Mouse (Mus musculus): ENCODE results near the gene Clmn. TPM values are rescaled to one million over a fixed set of nuclear protein-coding genes. Genes with fewer than 3 reads are reported as not detected.

The Clmn gene
- polyA plus RNA-seq, 1 experiment from 2014 or later = 1.5 TPM

DNA sequence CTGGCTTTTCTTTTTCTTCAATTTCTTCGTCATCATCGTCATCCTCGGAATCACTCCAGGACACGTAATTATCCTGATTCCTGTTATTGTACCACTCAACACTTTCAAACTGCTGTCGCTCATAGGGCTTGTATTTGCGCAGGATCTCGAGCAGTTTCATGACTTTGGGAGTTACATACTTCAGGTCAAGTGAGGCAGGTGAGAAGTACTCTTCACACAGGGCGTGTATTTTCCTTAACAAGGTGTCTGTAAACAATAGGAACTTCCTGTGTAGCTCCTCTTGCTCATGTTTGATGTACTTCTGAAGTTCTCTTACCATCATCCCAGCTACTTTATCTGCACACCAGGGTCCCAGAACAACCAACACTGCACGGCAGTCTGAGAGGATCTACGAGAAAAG lies 142.8 kb downstream of the Clmn start:
- Histone ChIP-seq H3K27ac (ENCODE audit: low read depth, low read length) (no peak overlapping the region), H3K4me1 (replicated peaks; ENCODE audit: control insufficient read depth, insufficient read depth, low read length) (no peaks in the 10 kb centered on the region), H3K4me3 (ENCODE audit: low read depth, low read length) (no peak overlapping the region), H3K36me3 (ENCODE audit: control insufficient read depth, insufficient read depth, low read length) (peaks cover 9% of the 10 kb centered on the region; the same call in 1 of the 2 replicates), H3K27me3 (replicated peaks; ENCODE audit: control insufficient read depth, insufficient read depth, low read length) (no peaks in the 10 kb centered on the region), H3K9me3 (ENCODE audit: control insufficient read depth, low read length) (no peaks in the 10 kb centered on the region), H3K4me2 (no peak overlapping the region), H3K9ac (ENCODE audit: low read depth, low read length) (no peak overlapping the region)
- no peak for ATAC-seq (replicated peaks; ENCODE audit: low FRiP score)
- no peak for DNase-seq (ENCODE audit: low spot score)
- WGBS = 94% methylated on average over 10 of the region's 10 CpGs

DNA sequence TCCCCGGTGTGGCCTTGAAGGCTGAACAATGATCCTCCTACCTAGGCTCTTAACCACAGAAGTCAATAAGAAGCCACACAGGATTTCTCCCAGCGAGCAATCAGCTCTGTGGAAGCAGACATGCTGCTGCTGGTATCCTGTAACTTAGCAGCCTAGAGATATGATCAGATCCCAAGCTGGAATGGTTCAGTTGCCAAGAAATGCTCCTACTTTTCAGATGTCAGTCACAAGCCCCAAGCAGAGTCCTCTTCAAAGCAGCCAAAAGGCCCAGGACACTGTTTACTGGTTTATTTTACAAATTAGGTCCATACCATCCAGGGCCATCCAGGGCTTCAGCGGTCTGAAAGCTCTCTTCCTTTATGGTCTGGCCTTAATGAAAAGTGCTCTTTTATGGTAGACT lies 143.9 kb downstream of the Clmn start:
- H3K9ac ChIP-seq (ENCODE audit: low read depth, low read length) = no peak overlapping the region
- WGBS = 82% methylated on average over 3 of the region's 3 CpGs

DNA sequence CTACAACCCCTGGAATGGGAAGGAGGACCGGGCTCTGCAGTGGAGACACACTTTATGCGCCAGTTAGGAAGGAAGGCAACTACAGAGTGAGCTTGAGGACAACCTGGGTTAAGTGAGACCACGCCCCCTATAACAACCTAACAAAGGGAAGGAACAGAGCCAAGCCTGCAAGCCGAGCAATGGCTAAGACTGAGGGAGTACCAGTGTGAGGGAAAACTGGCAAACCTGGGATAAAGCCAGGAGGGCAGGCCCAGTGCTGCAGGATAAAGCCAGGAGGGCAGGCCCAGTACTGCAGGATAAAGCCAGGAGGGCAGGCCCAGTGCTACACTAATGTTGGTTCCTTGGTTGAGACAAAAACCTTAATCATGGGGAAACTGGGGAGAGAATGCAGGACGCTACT lies 145.9 kb downstream of the Clmn start:
- peaks cover 18% of the 10 kb centered on the region; the same call in 1 of the 2 replicates for H3K36me3 ChIP-seq (ENCODE audit: control insufficient read depth, insufficient read depth, low read length)
- DNase-seq (ENCODE audit: low spot score) = no peak
- no peaks in the 10 kb centered on the region for H3K27me3 ChIP-seq (replicated peaks; ENCODE audit: control insufficient read depth, insufficient read depth, low read length)
- H3K9me3 ChIP-seq (ENCODE audit: control insufficient read depth, low read length) = no peaks in the 10 kb centered on the region
- 85% methylated on average over 5 of the region's 5 CpGs for WGBS
- no peak overlapping the region for H3K4me2 ChIP-seq
- no peaks in the 10 kb centered on the region for H3K4me1 ChIP-seq (replicated peaks; ENCODE audit: control insufficient read depth, insufficient read depth, low read length)
- no peak for ATAC-seq (replicated peaks; ENCODE audit: low FRiP score)
- H3K9ac ChIP-seq (ENCODE audit: low read depth, low read length) = no peak overlapping the region
- H3K4me3 ChIP-seq (ENCODE audit: low read depth, low read length) = no peak overlapping the region
- no peak overlapping the region for H3K27ac ChIP-seq (ENCODE audit: low read depth, low read length)

More for the DNA sequence above, 143.9 kb downstream of the Clmn start:
- no peak overlapping the region for H3K27ac ChIP-seq (ENCODE audit: low read depth, low read length)
- ATAC-seq (replicated peaks; ENCODE audit: low FRiP score) = no peak
- no peaks in the 10 kb centered on the region for H3K4me1 ChIP-seq (replicated peaks; ENCODE audit: control insufficient read depth, insufficient read depth, low read length)
- no peak overlapping the region for H3K4me2 ChIP-seq
- no peaks in the 10 kb centered on the region for H3K9me3 ChIP-seq (ENCODE audit: control insufficient read depth, low read length)
- no peak for DNase-seq (ENCODE audit: low spot score)
- H3K36me3 ChIP-seq (ENCODE audit: control insufficient read depth, insufficient read depth, low read length) = peaks cover 11% of the 10 kb centered on the region; the same call in 1 of the 2 replicates
- no peak overlapping the region for H3K4me3 ChIP-seq (ENCODE audit: low read depth, low read length)
- H3K27me3 ChIP-seq (replicated peaks; ENCODE audit: control insufficient read depth, insufficient read depth, low read length) = no peaks in the 10 kb centered on the region

DNA sequence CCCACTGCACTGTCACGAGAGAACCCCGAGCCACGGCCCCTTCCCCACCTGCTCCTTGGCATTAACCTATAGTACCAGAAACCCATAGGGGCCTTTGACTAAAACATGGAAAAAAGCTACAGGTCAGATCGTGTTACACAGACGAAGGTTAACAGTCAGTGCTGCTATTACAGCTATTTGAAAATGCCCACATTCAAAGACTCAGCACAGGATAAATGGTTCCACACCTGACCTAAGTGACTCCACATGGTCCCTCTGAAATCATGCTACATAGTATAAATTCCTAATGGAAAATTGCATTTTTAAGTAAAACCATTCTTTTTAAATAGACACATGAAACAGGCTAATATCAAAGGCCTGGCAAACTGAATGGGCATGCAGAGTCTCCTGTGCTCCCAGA lies 148.5 kb downstream of the Clmn start:
- no peak overlapping the region for H3K9ac ChIP-seq (ENCODE audit: low read depth, low read length)
- H3K27ac ChIP-seq (ENCODE audit: low read depth, low read length) = no peak overlapping the region
- no peaks in the 10 kb centered on the region for H3K9me3 ChIP-seq (ENCODE audit: control insufficient read depth, low read length)
- peaks cover 22% of the 10 kb centered on the region for H3K36me3 ChIP-seq (ENCODE audit: control insufficient read depth, insufficient read depth, low read length)
- no peaks in the 10 kb centered on the region for H3K4me1 ChIP-seq (replicated peaks; ENCODE audit: control insufficient read depth, insufficient read depth, low read length)
- no peak overlapping the region for H3K4me2 ChIP-seq
- 87% methylated on average over 5 of the region's 5 CpGs for WGBS
- no peaks in the 10 kb centered on the region for H3K27me3 ChIP-seq (replicated peaks; ENCODE audit: control insufficient read depth, insufficient read depth, low read length)
- ATAC-seq (replicated peaks; ENCODE audit: low FRiP score) (no peak), DNase-seq (ENCODE audit: low spot score) (no peak)
- H3K4me3 ChIP-seq (ENCODE audit: low read depth, low read length) = no peak overlapping the region

DNA sequence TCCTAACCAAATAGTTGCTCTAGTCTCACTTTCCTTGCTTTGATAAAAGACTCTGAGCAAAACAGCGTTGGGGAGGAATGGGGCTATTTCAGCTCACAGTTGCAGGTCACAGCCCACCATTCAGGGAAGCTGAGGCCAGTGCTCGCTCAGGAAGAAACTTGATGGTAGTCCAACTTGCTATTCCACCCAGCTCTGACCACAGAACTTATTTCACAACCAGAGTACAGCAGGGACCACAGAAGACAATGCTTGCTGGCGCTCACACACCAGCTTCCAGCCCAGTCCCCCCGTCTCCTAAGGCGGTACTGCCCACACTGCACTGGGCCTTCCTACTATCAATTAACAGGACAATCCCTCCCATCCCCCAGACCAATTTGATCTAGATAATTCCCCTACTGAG lies 149.4 kb downstream of the Clmn start:
- Histone ChIP-seq H3K27me3 (replicated peaks; ENCODE audit: control insufficient read depth, insufficient read depth, low read length) (no peaks in the 10 kb centered on the region), H3K4me3 (ENCODE audit: low read depth, low read length) (no peak overlapping the region), H3K4me1 (replicated peaks; ENCODE audit: control insufficient read depth, insufficient read depth, low read length) (no peaks in the 10 kb centered on the region), H3K9ac (ENCODE audit: low read depth, low read length) (no peak overlapping the region), H3K4me2 (no peak overlapping the region), H3K27ac (ENCODE audit: low read depth, low read length) (no peak overlapping the region), H3K36me3 (ENCODE audit: control insufficient read depth, insufficient read depth, low read length) (peaks cover 26% of the 10 kb centered on the region), H3K9me3 (ENCODE audit: control insufficient read depth, low read length) (no peaks in the 10 kb centered on the region)
- no peak for ATAC-seq (replicated peaks; ENCODE audit: low FRiP score)
- 85% methylated on average over 5 of the region's 5 CpGs for WGBS
- no peak for DNase-seq (ENCODE audit: low spot score)

Other genes with a start within 250 kb of the Clmn start
- 13.8 and 15.4 TPM in 2 replicates for gene Dicer1, start 113.1 kb downstream of the Clmn start, polyA plus RNA-seq (2014; fragmentation: Nextera tagmentation; extraction: Ambion mirVana)
- gene Syne3, start 144.7 kb upstream of the Clmn start, polyA plus RNA-seq (2014; fragmentation: Nextera tagmentation; extraction: Ambion mirVana) = 1.4 and 1.8 TPM in 2 replicates
- gene Glrx5, start 167.6 kb upstream of the Clmn start, polyA plus RNA-seq (2014; fragmentation: Nextera tagmentation; extraction: Ambion mirVana) = 610 and 611 TPM in 2 replicates

Measured in liver, embryonic 11.5 days (tissue).